Mouse (Mus musculus) kidney, adult 2 months (tissue): ENCODE data around the gene Gm2696.

Source experiments
- CTCF ChIP-seq: fragments of 200-500 bp; conservative IDR thresholded peaks from 2 replicates; pipeline ENCODE4 v1.5.1; 2011; ENCODE audit warnings: low read depth, mild to moderate bottlenecking, control low read depth, low read length, moderate library complexity, mixed read lengths; ENCODE audit not compliant: insufficient read depth, insufficient read length
- POLR2A ChIP-seq: fragments of 200-500 bp; IDR thresholded peaks from one replicate; pipeline ENCODE4 v1.6.1; 2011; ENCODE audit warnings: low read depth, low read length, control low read depth

DNA sequence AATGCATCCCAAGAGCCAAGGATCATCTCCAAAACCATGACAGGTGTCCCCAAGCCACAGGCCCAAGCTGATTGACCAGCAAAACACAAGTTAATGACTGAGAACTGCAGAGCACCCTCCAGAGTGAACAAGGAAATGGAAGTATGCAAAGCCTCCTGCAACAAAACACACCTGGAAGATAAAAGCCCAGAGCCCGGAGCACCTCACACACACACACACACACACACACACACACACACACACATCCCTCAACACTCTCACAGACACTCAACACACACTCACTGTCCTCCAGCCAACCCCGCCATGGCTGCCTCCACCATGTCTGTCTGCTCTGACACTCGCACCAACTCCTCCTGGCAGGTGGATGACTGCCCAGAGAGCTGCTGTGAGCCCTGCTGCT is 32.0 kb downstream of the Gm2696 start, which contains the start of gene Gm36176:
- no peak for TF ChIP-seq CTCF
- no peak for TF ChIP-seq POLR2A
